Mouse (Mus musculus): ENCODE data around the gene Aqp3. TPM values are rescaled to one million over a fixed set of nuclear protein-coding genes. Genes with fewer than 3 reads are reported as not detected.

Aqp3 gene
- polyA plus RNA-seq, 2 experiments, result 36.6 to 56.2 TPM

- DNase-seq (ENCODE audit: low spot score) (no peak), ATAC-seq (ENCODE audit: low FRiP score, low read depth) (no peak)
- H3K4me2 ChIP-seq (replicated peaks; ENCODE audit: low read depth, low read length, severe bottlenecking), result no peak overlapping the region
- no peaks in the 10 kb centered on the region for H3K27me3 ChIP-seq (ENCODE audit: control insufficient read depth, insufficient read depth, low read length)
- H3K4me1 ChIP-seq (ENCODE audit: control insufficient read depth, insufficient read depth, low read length), result no peaks in the 10 kb centered on the region
- 76% methylated on average over 5 of the region's 5 CpGs for WGBS
- no peaks in the 10 kb centered on the region for H3K9me3 ChIP-seq (ENCODE audit: control insufficient read depth, low read length)
- no peak overlapping the region for H3K27ac ChIP-seq (replicated peaks; ENCODE audit: low read depth, low read length)
- H3K36me3 ChIP-seq (ENCODE audit: control insufficient read depth, insufficient read depth, low read length), result no peaks in the 10 kb centered on the region
- no peak for TF ChIP-seq POLR2A (IDR thresholded peaks at IDR 0.05; ENCODE audit: borderline replicate concordance, extremely low read depth, insufficient read depth, insufficient read length)
- no peak overlapping the region for H3K4me3 ChIP-seq (replicated peaks; ENCODE audit: low read length)
- no peak overlapping the region for H3K9ac ChIP-seq (ENCODE audit: low read depth, low read length, severe bottlenecking)
Observed at GRCm38 (mm10) chr4:41043961-41044360, 54.0 kb downstream of the Aqp3 start.

GRCm38 (mm10) chr4:41042880-41043279 lies 55.1 kb downstream of the Aqp3 start:
- Histone ChIP-seq H3K4me3 (replicated peaks; ENCODE audit: low read length) (no peak overlapping the region), H3K4me2 (replicated peaks; ENCODE audit: low read depth, low read length, severe bottlenecking) (no peak overlapping the region), H3K27ac (replicated peaks; ENCODE audit: low read depth, low read length) (no peak overlapping the region), H3K9ac (ENCODE audit: low read depth, low read length, severe bottlenecking) (no peak overlapping the region), H3K4me1 (ENCODE audit: control insufficient read depth, insufficient read depth, low read length) (no peaks in the 10 kb centered on the region), H3K36me3 (ENCODE audit: control insufficient read depth, insufficient read depth, low read length) (no peaks in the 10 kb centered on the region), H3K27me3 (ENCODE audit: control insufficient read depth, insufficient read depth, low read length) (no peaks in the 10 kb centered on the region), H3K9me3 (ENCODE audit: control insufficient read depth, low read length) (no peaks in the 10 kb centered on the region)
- no peak for ATAC-seq (ENCODE audit: low FRiP score, low read depth)
- no peak for TF ChIP-seq POLR2A (IDR thresholded peaks at IDR 0.05; ENCODE audit: borderline replicate concordance, extremely low read depth, insufficient read depth, insufficient read length)
- no peak for DNase-seq (ENCODE audit: low spot score)
- WGBS, result 71% methylated on average over 12 of the region's 12 CpGs

Other genes starting within 250 kb of the Aqp3 start
- gene B4galt1, start 244.2 kb downstream of the Aqp3 start, polyA plus RNA-seq (2012; rRNA removed), result 35.9 and 41.3 TPM in 2 replicates
- gene B4galt1, start 244.2 kb downstream of the Aqp3 start, polyA plus RNA-seq (2014; fragmentation: Nextera tagmentation; extraction: Ambion mirVana), result 52.3 and 54.8 TPM in 2 replicates
- gene Spink4, start 178.1 kb downstream of the Aqp3 start, polyA plus RNA-seq (2012; rRNA removed), result 0.49 and 1.4 TPM in 2 replicates
- not detected in 2 replicates for gene Spink4, start 178.1 kb downstream of the Aqp3 start, polyA plus RNA-seq (2014; fragmentation: Nextera tagmentation; extraction: Ambion mirVana)
- 74.4 and 109 TPM in 2 replicates for gene Bag1, start 149.9 kb downstream of the Aqp3 start, polyA plus RNA-seq (2012; rRNA removed)
- gene Bag1, start 149.9 kb downstream of the Aqp3 start, polyA plus RNA-seq (2014; fragmentation: Nextera tagmentation; extraction: Ambion mirVana), result 249 and 252 TPM in 2 replicates
- 48.0 and 76.2 TPM in 2 replicates for gene Chmp5, start 149.8 kb downstream of the Aqp3 start, polyA plus RNA-seq (2012; rRNA removed)
- gene Chmp5, start 149.8 kb downstream of the Aqp3 start, polyA plus RNA-seq (2014; fragmentation: Nextera tagmentation; extraction: Ambion mirVana), result 101 and 102 TPM in 2 replicates
- 88.7 and 91.4 TPM in 2 replicates for gene Nfx1, start 127.3 kb downstream of the Aqp3 start, polyA plus RNA-seq (2012; rRNA removed)
- gene Nfx1, start 127.3 kb downstream of the Aqp3 start, polyA plus RNA-seq (2014; fragmentation: Nextera tagmentation; extraction: Ambion mirVana), result 88.8 and 96.1 TPM in 2 replicates
- 0.09 and 0.13 TPM in 2 replicates for gene Aqp7, start 50.0 kb downstream of the Aqp3 start, polyA plus RNA-seq (2012; rRNA removed)
- 0.18 TPM in 1 of 2 replicates, not detected in the other for gene Aqp7, start 50.0 kb downstream of the Aqp3 start, polyA plus RNA-seq (2014; fragmentation: Nextera tagmentation; extraction: Ambion mirVana)
- 39.1 and 47.7 TPM in 2 replicates for gene Nol6, start 26.3 kb upstream of the Aqp3 start, polyA plus RNA-seq (2012; rRNA removed)
- gene Nol6, start 26.3 kb upstream of the Aqp3 start, polyA plus RNA-seq (2014; fragmentation: Nextera tagmentation; extraction: Ambion mirVana), result 29.2 and 30.7 TPM in 2 replicates
- gene Ube2r2, start 37.6 kb upstream of the Aqp3 start, polyA plus RNA-seq (2012; rRNA removed), result 110 and 182 TPM in 2 replicates
- gene Ube2r2, start 37.6 kb upstream of the Aqp3 start, polyA plus RNA-seq (2014; fragmentation: Nextera tagmentation; extraction: Ambion mirVana), result 96.6 and 108 TPM in 2 replicates
- 71.3 and 99.1 TPM in 2 replicates for gene Ubap2, start 177.0 kb upstream of the Aqp3 start, polyA plus RNA-seq (2012; rRNA removed)
- gene Ubap2, start 177.0 kb upstream of the Aqp3 start, polyA plus RNA-seq (2014; fragmentation: Nextera tagmentation; extraction: Ambion mirVana), result 57.5 and 61.2 TPM in 2 replicates
- 35.4 and 41.0 TPM in 2 replicates for gene Dcaf12, start 216.7 kb upstream of the Aqp3 start, polyA plus RNA-seq (2012; rRNA removed)
- 42.4 and 43.4 TPM in 2 replicates for gene Dcaf12, start 216.7 kb upstream of the Aqp3 start, polyA plus RNA-seq (2014; fragmentation: Nextera tagmentation; extraction: Ambion mirVana)

All from limb, embryonic 14.5 days (tissue).